Mouse (Mus musculus): ENCODE data around the gene Olfr418.
"Not testable (repeated sequence)": the region's sequence is repeated elsewhere in the genome, so short reads cannot be mapped to it uniquely, and the experiment has no call there.

- not testable (repeated sequence) for TF ChIP-seq CTCF (IDR thresholded peaks at IDR 0.05; ENCODE audit: borderline replicate concordance, extremely low read depth, insufficient read depth, insufficient read length); POLR2A (IDR thresholded peaks at IDR 0.05; ENCODE audit: borderline replicate concordance, extremely low read depth, insufficient read depth, insufficient read length, poor library complexity, severe bottlenecking)
These were observed 47.8 kb downstream of the Olfr418 start for GRCm38 (mm10) chr1:173313535-173314050.

Data from brain, embryonic 14.5 days (tissue).